Mouse (Mus musculus): ENCODE results near the gene Cda. TPM values are rescaled to one million over a fixed set of nuclear protein-coding genes. Genes with fewer than 3 reads are reported as not detected.
"Not testable (repeated sequence)": the region's sequence is repeated elsewhere in the genome, so short reads cannot be mapped to it uniquely, and the experiment has no call there.

Cda gene
- polyA plus RNA-seq, 1 experiment from 2014 or later, result 1.6 TPM

DNA sequence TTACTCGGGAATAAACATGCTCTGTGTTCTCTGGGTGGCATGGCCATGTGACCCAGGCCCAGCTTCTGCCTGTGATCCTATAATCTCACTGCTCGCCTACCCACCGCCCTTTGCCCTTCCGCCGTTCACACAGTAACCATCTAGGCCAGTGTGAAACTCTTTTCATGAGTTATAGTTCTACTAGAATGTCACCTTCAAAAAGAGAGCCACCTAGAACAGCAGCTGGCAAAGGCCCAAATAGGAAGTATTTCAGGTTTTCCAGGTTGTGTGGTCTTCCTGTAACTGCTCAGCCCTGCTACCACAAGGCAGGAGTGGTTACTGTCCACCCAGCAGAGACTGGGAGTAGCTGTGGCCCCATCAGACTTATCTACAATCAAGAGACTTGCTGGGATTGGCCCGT is 25.0 kb downstream of the Cda start:
- H3K4me2 ChIP-seq, result no peak overlapping the region
- 90% methylated on average over 6 of the region's 6 CpGs for WGBS
- no peak overlapping the region for H3K4me3 ChIP-seq (replicated peaks)
- no peaks in the 10 kb centered on the region for H3K9me3 ChIP-seq
- no peak for ATAC-seq (ENCODE audit: low FRiP score)
- H3K9ac ChIP-seq, result no peak overlapping the region
- no peak overlapping the region for H3K27ac ChIP-seq
- peaks cover 3% of the 10 kb centered on the region; the same call in 1 of the 2 replicates for H3K4me1 ChIP-seq
- H3K36me3 ChIP-seq (replicated peaks), result no peaks in the 10 kb centered on the region
- H3K27me3 ChIP-seq, result 0 out of 2 replicates have a peak, but pooled peaks cover 4% of the 10 kb centered on the region

DNA sequence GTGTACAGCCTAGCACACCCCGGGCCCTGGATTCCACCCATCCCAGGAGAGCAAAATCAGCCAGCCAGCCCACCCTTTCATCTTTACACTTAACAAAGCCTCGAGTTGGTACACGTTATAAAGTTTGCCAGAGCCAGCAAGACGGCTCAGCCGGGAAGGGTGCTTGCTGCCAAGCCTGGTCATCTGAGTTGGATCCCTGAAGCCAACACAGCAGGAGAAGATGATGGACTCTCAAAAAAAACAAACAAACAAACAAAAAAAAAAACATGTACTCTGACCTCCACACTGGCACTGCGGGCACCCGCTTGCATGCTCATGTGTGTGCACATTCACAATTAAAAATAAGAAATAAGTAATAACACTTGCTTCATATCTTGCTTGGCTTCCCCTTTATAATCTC is 25.7 kb downstream of the Cda start:
- no peaks in the 10 kb centered on the region for H3K9me3 ChIP-seq
- H3K9ac ChIP-seq, result no peak overlapping the region
- H3K4me2 ChIP-seq, result no peak overlapping the region
- 0 out of 2 replicates have a peak, but pooled peaks cover 4% of the 10 kb centered on the region for H3K27me3 ChIP-seq
- 86% methylated on average over 7 of the region's 7 CpGs for WGBS
- H3K27ac ChIP-seq, result no peak overlapping the region
- no peak for ATAC-seq (ENCODE audit: low FRiP score)
- no peaks in the 10 kb centered on the region for H3K36me3 ChIP-seq (replicated peaks)
- peaks cover 3% of the 10 kb centered on the region; the same call in 1 of the 2 replicates for H3K4me1 ChIP-seq
- no peak overlapping the region for H3K4me3 ChIP-seq (replicated peaks)

DNA sequence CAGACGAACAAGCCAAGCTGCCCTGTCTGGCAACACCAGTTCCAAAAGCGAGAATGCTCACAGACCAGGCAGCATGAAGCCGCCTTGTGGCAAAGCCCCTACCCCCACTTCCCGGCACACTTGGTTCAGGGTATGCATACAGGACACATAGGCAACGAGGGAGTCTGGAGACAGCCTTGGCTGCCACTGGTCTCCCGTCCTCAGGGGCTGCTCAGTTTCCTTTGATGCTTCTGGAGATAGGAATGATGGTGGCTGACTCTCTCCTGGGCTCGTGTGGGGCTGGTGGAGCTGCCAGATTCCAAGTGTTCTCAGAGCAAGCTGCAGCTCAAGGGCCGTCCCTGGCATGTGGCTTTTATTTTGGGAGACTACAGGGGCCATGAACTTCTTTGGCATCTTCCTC is 26.4 kb downstream of the Cda start:
- no peaks in the 10 kb centered on the region for H3K36me3 ChIP-seq (replicated peaks)
- no peak overlapping the region for H3K4me3 ChIP-seq (replicated peaks)
- no peak overlapping the region for H3K9ac ChIP-seq
- no peak for ATAC-seq (ENCODE audit: low FRiP score)
- 0 out of 2 replicates have a peak, but pooled peaks cover 4% of the 10 kb centered on the region for H3K27me3 ChIP-seq
- H3K4me2 ChIP-seq, result no peak overlapping the region
- 77% methylated on average over 8 of the region's 8 CpGs for WGBS
- peaks cover 3% of the 10 kb centered on the region; the same call in 1 of the 2 replicates for H3K4me1 ChIP-seq
- H3K9me3 ChIP-seq, result no peaks in the 10 kb centered on the region
- H3K27ac ChIP-seq, result no peak overlapping the region

DNA sequence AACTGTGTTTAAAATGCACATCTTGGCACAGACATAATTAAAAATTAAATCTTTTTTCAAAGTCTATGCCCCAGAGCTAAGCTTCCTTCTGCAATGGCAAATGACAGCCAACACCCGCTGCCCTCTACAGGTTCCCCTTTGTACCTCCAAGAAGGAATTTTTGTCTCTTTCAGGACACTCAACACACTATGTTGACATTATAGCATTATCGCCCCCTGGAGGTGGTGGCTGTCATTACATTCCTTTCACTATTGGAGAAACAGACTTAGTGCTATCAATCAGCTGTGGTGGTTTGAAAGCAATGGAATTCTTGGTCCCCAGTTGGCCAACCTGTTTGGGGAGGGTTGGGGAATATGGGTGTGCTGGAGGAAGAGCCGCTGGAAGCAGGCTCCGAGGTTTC is 27.8 kb downstream of the Cda start:
- 28% methylated on average over 4 of the region's 4 CpGs for WGBS
- H3K9me3 ChIP-seq, result no peaks in the 10 kb centered on the region
- no peak for ATAC-seq (ENCODE audit: low FRiP score)

DNA sequence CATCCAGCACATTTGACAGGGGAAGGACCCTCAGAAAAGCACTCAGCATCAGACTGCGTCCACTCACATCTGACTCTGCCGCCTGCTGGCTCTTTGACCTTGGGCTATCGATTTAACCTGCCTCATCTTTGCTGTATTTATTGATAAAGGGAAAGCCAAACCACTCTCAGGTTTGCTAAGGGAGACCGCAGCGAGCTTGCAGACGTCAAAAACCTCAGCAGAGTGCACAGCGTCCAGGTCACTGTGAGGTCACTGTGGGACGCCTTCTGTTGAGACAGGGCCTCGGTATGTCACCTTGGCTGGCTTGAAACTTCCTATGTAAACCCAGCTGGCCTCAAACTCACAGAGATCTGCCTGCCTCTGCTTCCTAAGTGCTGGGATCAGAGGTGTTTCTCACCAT is 30.5 kb downstream of the Cda start:
- Histone ChIP-seq H3K9ac (no peak overlapping the region), H3K4me1 (no peaks in the 10 kb centered on the region), H3K27ac (no peak overlapping the region), H3K9me3 (no peaks in the 10 kb centered on the region), H3K4me3 (replicated peaks) (no peak overlapping the region), H3K36me3 (replicated peaks) (no peaks in the 10 kb centered on the region), H3K4me2 (no peak overlapping the region), H3K27me3 (0 out of 2 replicates have a peak, but pooled peaks cover 4% of the 10 kb centered on the region)
- 85% methylated on average over 9 of the region's 9 CpGs for WGBS
- no peak for ATAC-seq (ENCODE audit: low FRiP score)

More for the DNA sequence above, 27.8 kb downstream of the Cda start:
- Histone ChIP-seq H3K4me3 (replicated peaks) (no peak overlapping the region), H3K4me2 (no peak overlapping the region), H3K9ac (no peak overlapping the region), H3K4me1 (peaks cover 3% of the 10 kb centered on the region; the same call in 1 of the 2 replicates), H3K36me3 (replicated peaks) (no peaks in the 10 kb centered on the region), H3K27me3 (0 out of 2 replicates have a peak, but pooled peaks cover 4% of the 10 kb centered on the region), H3K27ac (no peak overlapping the region)

DNA sequence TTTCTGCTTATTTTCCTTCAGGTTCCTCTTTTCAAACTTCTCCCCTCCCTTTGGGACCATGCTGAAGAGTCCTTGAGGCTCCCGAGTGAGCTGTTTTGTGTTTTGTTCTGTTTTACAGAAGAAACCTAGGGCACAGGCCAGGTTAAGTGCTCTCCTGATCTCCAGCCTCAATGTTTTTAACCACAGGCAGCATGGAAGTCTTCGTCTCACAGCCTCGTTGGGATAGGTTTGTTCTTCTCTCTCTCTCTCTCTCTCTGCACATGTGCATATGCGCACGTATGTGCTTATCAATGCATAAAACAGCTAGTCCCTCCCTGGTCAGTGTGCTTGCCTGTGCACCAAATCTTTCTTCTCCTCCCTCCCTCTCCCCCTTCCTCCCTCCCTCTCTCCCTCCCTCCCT is 30.9 kb downstream of the Cda start:
- H3K9me3 ChIP-seq, result no peaks in the 10 kb centered on the region
- H3K36me3 ChIP-seq (replicated peaks), result no peaks in the 10 kb centered on the region
- H3K4me1 ChIP-seq, result no peaks in the 10 kb centered on the region
- ATAC-seq (ENCODE audit: low FRiP score), result no peak
- H3K27me3 ChIP-seq, result 0 out of 2 replicates have a peak, but pooled peaks cover 4% of the 10 kb centered on the region
- H3K4me3 ChIP-seq (replicated peaks), result no peak overlapping the region
- 80% methylated on average over 5 of the region's 5 CpGs for WGBS
- H3K27ac ChIP-seq, result no peak overlapping the region
- H3K4me2 ChIP-seq, result no peak overlapping the region
- no peak overlapping the region for H3K9ac ChIP-seq

DNA sequence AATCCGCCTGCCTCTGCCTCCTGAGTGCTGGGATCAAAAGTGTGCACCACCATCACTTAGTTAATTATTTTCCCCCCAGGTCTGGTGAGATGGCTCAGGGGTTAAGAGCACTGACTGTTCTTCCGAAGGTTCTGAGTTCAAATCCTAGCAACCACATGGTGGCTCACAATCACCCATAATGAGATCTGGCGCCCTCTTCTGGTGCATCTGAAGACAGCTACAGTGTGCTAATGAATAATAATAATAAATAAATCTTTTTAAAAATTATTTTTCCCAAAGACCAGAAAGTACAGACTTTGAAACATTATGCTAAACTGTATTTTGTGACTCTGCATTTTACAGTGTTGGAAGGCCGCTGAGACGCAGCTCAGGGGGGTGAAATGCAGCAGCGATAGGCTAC is 32.1 kb downstream of the Cda start:
- 84% methylated on average over 6 of the region's 6 CpGs for WGBS
- Histone ChIP-seq H3K9ac (no peak overlapping the region), H3K4me3 (replicated peaks) (no peak overlapping the region), H3K27ac (no peak overlapping the region), H3K4me2 (no peak overlapping the region), H3K27me3 (peaks cover 5% of the 10 kb centered on the region; the same call in 1 of the 2 replicates), H3K4me1 (no peaks in the 10 kb centered on the region), H3K9me3 (no peaks in the 10 kb centered on the region), H3K36me3 (replicated peaks) (no peaks in the 10 kb centered on the region)
- ATAC-seq (ENCODE audit: low FRiP score), result no peak

DNA sequence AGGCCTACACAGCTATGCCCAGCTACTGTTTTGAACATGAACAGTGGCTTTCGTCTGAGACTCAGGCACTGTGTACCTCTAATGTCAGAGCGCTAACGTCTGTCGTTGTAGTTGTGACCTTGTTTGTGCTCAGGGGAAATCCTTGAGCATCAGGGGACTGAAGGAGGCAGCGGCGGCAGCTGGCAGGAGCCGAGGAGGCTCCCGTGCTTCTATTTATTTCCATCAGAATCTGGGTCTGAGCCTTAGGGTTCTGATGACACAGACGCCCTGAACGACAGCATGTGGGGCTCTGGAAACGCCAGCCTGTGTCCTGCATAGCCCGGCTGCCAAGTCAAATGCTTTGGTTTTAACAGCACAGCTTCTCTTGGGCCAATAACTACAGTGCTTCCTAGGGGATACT is 32.8 kb downstream of the Cda start:
- no peak for ATAC-seq (ENCODE audit: low FRiP score)
- Histone ChIP-seq H3K9me3 (no peaks in the 10 kb centered on the region), H3K27ac (no peak overlapping the region), H3K9ac (no peak overlapping the region), H3K4me1 (no peaks in the 10 kb centered on the region), H3K4me3 (replicated peaks) (no peak overlapping the region), H3K27me3 (peaks cover 5% of the 10 kb centered on the region; the same call in 1 of the 2 replicates), H3K36me3 (replicated peaks) (no peaks in the 10 kb centered on the region), H3K4me2 (no peak overlapping the region)
- 84% methylated on average over 12 of the region's 12 CpGs for WGBS

DNA sequence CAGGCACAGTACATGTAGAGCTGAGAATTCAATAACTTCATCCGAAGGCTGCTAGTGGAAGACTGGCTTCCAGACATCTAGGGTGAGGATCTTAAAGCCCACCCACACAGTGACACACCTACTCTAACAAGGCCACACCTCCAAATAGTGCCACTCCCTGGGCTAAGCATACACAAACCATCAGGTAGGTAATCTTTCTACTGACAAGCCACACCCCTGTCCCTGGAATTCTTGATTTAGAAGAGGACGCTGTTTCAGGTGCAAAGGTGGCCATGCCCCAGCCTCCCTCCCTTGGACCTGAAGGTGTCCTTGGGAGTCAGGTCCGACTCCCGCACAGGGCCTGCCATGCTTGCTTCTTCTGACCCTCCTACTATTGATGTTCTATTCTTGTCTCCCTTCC is 34.7 kb downstream of the Cda start:
- H3K9ac ChIP-seq, result no peak overlapping the region
- peaks cover under 1% of the 10 kb centered on the region; the same call in 1 of the 2 replicates for H3K4me1 ChIP-seq
- H3K27ac ChIP-seq, result no peak overlapping the region
- ATAC-seq (ENCODE audit: low FRiP score), result no peak
- H3K4me2 ChIP-seq, result no peak overlapping the region
- 89% methylated on average over 4 of the region's 4 CpGs for WGBS
- H3K4me3 ChIP-seq (replicated peaks), result no peak overlapping the region
- H3K27me3 ChIP-seq, result peaks cover 5% of the 10 kb centered on the region; the same call in 1 of the 2 replicates
- H3K36me3 ChIP-seq (replicated peaks), result no peaks in the 10 kb centered on the region
- H3K9me3 ChIP-seq, result no peaks in the 10 kb centered on the region

DNA sequence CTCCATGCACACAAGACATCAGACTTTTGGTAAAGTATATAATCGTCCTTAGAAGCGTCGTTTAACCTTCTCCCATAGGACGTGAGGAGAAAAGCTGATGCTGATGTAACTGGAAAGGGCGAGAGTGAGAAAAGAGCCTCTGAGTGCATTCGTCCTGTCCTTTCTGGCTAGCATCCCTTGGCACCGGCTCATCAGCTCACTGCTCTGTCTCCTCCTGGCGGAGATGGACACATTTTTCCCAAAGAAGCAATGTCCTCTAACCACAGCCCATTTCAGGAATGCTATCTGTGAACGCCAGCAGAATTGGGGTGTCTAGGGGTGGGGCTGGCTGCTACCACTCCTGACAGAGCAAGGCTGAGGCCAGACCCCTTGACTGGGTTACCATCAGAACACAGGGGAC is 36.1 kb downstream of the Cda start:
- Histone ChIP-seq H3K36me3 (replicated peaks) (no peaks in the 10 kb centered on the region), H3K4me2 (no peak overlapping the region), H3K9ac (no peak overlapping the region), H3K4me3 (replicated peaks) (no peak overlapping the region), H3K27ac (no peak overlapping the region), H3K4me1 (peaks cover 4% of the 10 kb centered on the region; the same call in 1 of the 2 replicates), H3K9me3 (no peaks in the 10 kb centered on the region), H3K27me3 (peaks cover 5% of the 10 kb centered on the region; the same call in 1 of the 2 replicates)
- 83% methylated on average over 9 of the region's 9 CpGs for WGBS
- ATAC-seq (ENCODE audit: low FRiP score), result no peak

DNA sequence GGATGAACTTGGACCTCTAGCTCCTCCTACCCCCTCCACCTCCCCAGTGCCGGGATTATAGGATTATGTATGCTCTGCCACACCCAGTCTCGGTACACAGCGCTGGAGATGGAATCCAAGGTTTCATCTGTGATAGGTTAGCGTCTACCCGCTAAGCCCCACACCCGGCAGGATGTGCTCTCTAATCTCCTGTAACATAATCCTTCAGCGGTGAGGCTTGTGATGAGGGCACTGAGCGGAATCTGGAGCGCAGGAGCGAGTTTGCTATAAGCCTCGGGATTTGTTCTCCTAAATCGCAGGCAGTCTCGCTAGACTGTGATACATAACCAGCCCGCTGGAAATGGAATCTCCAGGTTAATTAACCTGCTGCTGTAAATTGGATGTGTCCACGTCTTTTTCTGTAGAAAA is 37.5 kb downstream of the Cda start:
- Histone ChIP-seq H3K9me3 (no peaks in the 10 kb centered on the region), H3K9ac (no peak overlapping the region), H3K4me1 (peaks cover 4% of the 10 kb centered on the region; the same call in 1 of the 2 replicates), H3K4me2 (0 out of 2 replicates have a peak overlapping the region, but pooled peaks have one; percentile 10), H3K36me3 (replicated peaks) (no peaks in the 10 kb centered on the region), H3K27me3 (peaks cover 5% of the 10 kb centered on the region; the same call in 1 of the 2 replicates), H3K4me3 (replicated peaks) (no peak overlapping the region), H3K27ac (no peak overlapping the region)
- 14% methylated on average over 15 of the region's 15 CpGs for WGBS
- no peak for ATAC-seq (ENCODE audit: low FRiP score)

DNA sequence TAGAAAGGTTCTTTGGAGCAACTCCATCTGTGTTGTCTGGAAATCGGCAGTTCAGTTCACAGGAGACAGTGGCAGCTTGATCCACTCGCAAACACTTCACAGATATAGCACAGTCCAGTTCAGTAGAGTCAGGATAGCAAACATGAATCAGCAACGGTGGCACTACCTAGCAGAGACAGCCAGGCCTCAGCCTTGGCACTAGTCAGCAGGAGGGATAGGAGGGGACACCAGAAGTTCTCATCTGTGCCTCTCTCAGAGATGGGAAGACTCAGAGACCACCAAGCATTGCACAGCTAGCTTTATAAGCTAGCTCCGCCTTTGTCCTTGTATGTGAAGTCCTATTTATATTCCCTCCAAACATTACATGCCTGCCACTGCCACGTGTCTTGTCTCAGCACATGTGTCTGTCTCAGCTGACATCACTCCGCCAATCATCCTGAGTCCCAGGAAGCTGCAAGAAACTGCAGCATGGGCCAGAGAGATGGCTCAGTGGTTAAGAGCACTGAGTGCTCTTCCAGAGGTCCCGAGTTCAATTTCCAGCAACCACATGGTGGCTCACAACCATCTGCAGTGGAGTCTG is 39.8 kb downstream of the Cda start:
- 75% methylated on average over 7 of the region's 7 CpGs for WGBS
- Histone ChIP-seq H3K4me1 (peaks cover 18% of the 10 kb centered on the region), H3K9ac (no peak overlapping the region), H3K27ac (no peak overlapping the region), H3K4me2 (peak overlapping the region; percentile 48), H3K27me3 (peaks cover 5% of the 10 kb centered on the region; the same call in 1 of the 2 replicates), H3K36me3 (replicated peaks) (no peaks in the 10 kb centered on the region), H3K4me3 (replicated peaks) (peak overlapping the region; percentile 25), H3K9me3 (no peaks in the 10 kb centered on the region)
- no peak for ATAC-seq (ENCODE audit: low FRiP score)

DNA sequence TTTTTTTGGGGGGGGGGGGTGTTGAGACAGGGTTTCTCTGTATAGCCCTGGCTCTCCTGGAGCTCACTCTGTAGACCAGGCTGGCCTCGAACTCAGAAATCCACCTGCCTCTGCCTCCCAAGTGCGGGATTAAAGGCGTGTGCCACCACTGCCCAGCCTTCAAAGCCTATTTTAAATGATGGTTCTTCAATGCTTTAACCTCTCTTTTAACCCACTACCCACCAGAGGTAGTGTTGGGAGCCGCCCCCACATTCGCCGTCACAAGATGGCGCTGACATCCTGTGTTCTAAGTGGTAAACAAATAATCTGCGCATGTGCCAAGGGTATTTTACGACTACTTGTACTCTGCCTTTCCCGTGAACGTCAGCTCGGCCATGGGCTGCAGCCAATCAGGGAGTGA is 40.6 kb downstream of the Cda start:
- H3K27ac ChIP-seq; H3K36me3 ChIP-seq (replicated peaks); ATAC-seq (ENCODE audit: low FRiP score); H3K9me3 ChIP-seq; H3K4me2 ChIP-seq; H3K9ac ChIP-seq; H3K4me3 ChIP-seq (replicated peaks); H3K27me3 ChIP-seq: not testable (repeated sequence)
- peaks cover 26% of the 10 kb centered on the region for H3K4me1 ChIP-seq
- WGBS, result 59% methylated on average over 8 of the region's 12 CpGs

Measured in forebrain, embryonic 12.5 days (tissue).